Mouse (Mus musculus): Measurements from ENCODE around the gene Nfam1.

- TF ChIP-seq CTCF (IDR thresholded peaks at IDR 0.05; ENCODE audit: extremely low read depth, insufficient read depth, insufficient read length, insufficient replicate concordance), result no peak
- TF ChIP-seq POLR2A (IDR thresholded peaks at IDR 0.05; ENCODE audit: low read depth, low read length), result no peak
Measured at GRCm38 (mm10) chr15:82968449-82968848, 64.7 kb downstream of the Nfam1 start.
